Mouse (Mus musculus): ENCODE results near the gene Rasal2.

Gene Rasal2

DNA sequence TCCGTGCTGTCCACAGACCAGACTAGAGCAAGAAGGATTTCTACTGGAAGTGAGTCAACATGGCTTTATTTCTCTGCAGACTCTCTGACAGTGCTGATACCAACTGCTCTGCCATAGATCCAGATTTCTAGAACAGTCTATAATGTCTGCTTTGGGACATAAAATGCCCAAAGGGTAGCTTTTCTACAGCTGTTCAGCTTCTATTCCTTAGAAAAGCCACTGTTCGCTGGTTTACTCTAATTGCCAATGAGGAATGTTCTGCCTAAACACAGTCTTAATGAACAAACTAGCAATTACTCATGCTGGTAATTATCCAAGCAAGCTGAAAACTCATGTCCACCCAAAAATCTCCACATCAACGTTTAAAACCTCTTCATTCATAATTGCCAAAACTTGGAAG lies 77.6 kb downstream of the Rasal2 start:
- DNase-seq (ENCODE audit: low spot score), result no peak

DNA sequence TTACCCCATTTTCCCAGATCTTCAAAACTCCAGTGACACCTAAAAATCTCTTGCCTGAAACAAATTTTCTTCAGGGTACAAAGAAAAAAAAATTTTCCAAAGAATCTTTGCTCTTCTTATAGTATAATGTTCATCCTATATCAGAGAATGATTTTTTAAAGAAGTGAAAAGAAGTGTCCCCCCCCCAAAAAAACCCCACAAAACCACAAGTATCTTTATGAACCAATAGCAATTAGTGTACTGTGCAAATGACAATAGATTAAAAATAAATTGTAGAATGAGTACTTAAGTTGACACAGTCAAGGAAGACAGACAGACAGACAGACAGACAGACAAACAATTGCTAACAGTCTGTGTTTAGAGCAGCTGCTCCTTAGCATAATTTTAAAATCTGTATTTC lies 84.3 kb downstream of the Rasal2 start:
- no peak for DNase-seq (ENCODE audit: low spot score)

DNA sequence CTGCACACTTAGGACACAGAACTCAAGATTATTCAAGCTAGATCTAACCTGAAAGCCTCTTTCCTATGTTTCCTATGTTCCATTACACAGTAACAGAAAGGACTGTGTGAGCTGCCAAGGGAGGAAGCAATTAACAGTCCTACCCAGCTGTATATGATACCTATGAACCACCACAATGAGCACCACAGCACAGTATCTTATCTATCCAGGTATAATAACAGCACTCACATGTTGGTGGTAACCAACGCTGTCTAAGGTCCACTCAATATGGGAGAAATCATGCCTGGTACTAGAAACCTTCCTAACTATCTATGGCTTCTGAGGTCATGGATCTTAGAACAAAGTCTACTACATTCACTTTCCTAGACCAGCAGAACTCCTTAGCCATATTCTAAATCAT lies 89.3 kb downstream of the Rasal2 start:
- no peak for DNase-seq (ENCODE audit: low spot score)

DNA sequence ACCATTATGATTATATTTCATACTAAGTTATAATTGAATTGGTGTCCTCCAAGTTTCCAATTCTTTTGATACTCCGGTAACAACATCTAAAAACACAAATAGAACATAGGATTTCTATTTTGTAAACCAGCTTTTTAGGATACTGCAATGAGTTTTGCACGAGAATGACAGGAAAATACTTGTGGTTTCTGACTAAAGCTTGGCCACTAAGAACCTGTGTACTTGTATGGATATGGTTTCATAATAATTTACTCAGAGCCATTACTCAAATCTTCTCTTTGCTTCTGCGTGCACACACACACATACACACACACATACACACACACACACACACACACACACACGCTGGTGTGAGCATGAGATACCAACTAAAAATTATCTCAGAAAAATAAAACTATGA lies 93.5 kb downstream of the Rasal2 start:
- no peak for DNase-seq (ENCODE audit: low spot score)

DNA sequence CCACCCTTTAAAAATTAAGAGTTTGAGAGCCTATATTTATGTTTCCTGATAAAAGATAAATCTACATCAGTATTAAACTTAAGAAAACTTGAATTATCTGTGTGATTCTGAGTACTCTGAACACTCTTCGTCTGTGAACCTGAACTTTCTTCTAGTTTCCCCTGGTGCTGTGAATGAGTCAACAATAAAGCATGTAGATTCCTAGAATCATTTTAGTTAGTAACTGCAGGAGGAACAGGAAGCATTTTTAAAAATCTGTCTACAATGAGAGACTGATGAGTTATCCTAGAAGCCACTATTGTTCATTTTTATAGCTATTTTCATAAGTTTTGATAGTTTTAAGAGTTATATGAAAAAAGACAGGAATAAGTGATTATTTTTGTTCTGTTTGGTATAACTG lies 111.1 kb downstream of the Rasal2 start:
- no peak for DNase-seq (ENCODE audit: low spot score)

DNA sequence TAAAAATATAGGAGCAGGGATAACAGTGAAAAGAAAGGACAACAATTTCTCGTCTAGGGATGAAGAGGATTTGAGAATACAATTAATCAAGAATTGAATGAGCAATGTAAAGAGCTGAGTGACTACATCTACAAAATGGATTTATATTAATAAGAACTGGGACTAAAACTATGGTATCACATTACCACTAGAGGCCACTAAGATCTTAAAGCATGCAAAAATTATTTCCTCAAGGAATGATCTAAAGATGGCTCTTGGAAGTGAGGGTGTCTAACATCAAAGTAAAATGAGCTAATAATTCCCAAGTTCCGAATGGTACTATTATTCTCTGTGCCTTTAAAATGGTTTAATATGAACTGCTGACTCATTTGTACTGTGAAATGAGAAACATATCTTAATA lies 112.8 kb downstream of the Rasal2 start:
- DNase-seq (ENCODE audit: low spot score), result no peak

DNA sequence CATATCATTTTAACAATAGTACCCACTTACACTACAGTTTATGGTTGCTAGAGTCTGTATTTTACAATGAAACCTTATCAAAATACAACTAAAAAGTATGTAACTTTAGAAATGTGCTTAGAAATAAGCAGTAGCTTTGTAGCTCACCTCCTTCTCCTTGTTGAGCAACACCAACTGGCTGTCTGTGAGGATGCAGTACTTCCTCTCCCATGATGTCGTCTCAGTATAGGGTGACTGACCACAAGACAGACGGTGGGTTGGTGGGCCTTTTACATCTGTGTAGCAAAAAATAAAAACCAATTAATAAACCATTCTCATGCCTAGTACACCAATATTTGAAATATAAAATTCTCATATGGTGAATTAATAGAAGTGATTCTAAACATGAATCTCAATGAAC lies 113.4 kb downstream of the Rasal2 start:
- DNase-seq (ENCODE audit: low spot score), result no peak

DNA sequence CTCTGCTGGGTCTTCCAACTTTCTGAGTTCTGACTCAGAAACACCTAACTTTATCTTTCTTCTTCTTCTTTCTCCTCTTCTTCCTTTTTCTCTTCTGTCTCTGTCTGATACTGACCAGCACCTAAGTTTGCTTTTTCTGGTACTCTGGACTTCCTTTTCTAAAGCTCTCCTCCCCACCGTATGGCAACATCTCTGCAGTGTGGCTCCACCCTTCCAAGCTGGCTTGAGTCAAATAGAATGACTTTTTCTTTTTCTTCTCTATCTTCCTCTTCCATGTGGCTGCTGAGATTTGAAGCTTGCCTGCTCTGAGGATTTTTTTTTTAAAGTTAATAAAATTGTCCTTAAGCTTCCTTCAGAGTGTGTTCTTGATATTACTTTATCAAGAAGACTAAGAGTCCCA lies 115.3 kb downstream of the Rasal2 start:
- DNase-seq (ENCODE audit: low spot score), result no peak

DNA sequence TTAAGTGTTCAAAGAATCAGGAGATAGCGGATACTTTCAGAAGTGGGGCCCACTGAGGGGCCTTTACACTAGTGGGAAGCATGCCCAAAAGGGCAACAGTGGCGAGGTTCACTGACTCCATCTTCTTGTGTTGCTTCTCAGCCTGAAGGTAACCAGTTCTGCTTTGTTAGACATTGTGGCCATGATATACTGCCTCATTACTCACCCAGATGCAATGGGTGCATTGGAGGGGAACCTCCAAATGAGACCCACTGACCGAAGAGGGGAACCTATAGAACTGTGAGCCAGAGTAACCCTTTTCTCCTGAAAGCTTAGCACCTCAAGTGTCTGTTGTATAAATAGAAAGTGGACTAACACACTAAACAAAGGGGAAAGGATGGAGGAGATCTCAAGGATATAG lies 116.5 kb downstream of the Rasal2 start:
- DNase-seq (ENCODE audit: low spot score), result no peak

DNA sequence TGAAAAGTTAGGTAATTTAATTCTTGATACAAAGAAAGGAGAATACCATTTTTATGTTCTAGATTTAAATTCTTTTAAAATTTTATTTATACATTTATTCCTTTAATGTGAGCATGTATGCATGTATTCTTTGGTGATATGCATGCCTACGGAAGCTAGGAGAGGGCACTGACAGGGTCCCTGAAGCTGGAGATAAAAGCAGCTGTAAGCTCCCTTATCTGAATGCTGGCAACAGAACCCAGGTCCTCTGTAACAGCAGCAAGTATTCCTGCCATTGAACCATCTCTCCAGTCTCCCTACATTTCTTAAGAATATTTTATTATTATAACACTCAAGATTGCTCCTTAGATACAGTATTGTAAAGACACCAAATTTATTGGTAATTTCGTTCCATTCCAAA lies 122.2 kb downstream of the Rasal2 start:
- no peak for DNase-seq (ENCODE audit: low spot score)

DNA sequence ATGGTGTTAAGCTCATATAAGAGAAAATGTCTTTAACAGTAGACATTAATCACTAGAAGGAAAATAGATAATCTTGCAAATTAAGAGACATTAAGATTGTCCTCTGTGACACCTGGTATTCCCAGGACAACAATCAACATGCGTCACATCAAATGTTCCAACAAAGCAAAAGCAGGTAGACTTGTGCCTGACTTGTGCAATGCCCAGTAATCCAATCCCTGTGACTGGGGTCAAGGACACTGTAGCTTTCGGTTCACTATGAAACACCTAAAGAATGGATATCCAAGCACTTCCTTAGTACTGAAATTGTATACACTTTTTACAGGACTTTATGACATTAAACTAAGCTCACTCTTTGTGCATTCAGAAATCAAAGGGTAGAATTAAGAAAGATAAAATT lies 123.1 kb downstream of the Rasal2 start:
- DNase-seq (ENCODE audit: low spot score), result no peak

DNA sequence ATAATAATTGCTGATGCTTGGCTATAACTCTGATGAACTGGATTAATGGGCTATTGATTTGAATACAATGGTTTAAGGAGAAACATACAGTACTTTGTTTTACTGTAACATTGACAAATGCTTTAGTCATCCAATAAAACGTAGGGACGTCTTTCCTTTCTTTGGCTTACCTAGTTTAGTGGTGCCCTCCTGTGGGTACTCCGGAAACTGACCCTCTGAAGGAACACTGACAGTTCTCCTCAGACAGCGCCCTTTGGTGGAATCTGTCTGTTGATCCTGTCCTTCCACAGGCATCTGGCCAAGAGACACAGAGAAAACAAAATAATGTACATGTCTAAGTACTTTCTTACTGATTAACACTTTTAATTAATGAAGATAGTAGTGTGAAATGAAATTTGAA lies 125.8 kb downstream of the Rasal2 start:
- no peak for DNase-seq (ENCODE audit: low spot score)

DNA sequence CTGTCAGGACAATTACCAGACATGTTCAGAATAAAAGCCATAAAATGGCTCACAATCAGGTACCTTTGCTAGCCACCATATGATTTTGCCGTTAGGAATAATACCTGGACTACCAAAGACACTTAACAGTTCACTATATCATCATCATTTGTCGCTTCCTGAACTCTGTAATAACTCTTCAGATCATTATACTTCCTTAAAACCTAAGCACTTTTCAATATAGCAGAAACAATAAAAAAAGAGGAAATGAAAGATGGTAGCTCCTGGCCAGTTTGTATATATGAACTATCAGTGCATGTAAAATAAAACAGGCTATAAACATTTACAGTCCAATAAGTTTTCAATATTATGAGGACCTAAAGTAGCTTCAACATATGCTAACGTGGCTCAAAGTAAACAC lies 127.0 kb downstream of the Rasal2 start:
- DNase-seq (ENCODE audit: low spot score), result no peak

DNA sequence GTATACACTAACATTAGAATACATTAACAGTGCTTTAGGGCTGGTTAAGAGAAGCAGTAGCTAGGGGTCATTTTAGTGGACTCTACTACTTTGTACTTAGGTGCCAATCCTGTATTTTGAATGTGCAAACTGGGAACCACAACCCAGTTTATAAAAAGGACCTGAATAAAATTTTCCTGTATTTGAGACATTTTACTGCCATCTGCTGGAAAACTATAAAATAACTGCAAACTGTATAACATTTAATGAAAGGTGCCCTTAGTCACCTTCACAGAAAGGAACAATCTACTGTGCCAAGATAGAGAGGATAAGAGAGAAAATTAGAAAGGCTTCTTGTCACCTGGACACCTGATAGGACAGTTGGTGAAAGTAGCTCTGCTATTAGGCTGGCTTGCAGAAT lies 131.6 kb downstream of the Rasal2 start:
- DNase-seq (ENCODE audit: low spot score), result no peak

DNA sequence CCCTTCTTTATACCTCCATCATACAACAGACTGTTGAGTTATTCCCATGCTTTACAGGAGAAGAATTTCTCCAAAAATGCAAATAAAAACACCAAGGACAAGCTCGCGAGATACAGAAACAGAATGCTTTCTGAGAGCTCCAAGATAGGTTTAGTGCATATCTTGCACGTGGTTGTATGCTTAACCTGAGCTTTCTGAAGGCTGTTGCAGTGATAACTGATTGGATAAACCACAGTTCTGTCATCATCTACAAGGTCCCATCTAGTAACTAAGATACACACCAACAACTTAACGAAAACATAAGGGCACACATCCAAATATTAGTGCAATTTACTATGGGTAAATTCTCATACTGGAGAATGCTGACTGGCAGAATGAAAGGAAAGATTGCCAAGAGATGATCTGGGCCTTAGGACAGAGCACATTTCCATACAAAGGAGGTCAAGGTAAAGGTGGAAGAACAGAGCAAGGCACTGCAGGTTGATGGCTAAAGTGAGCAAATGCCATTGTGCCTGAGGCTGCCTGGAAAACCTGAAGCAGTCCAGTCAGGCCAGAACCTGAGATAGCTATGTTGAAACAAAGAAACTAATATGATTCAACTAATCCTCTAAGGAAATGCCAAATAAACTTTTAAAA lies 136.6 kb downstream of the Rasal2 start:
- no peak for DNase-seq (ENCODE audit: low spot score)

DNA sequence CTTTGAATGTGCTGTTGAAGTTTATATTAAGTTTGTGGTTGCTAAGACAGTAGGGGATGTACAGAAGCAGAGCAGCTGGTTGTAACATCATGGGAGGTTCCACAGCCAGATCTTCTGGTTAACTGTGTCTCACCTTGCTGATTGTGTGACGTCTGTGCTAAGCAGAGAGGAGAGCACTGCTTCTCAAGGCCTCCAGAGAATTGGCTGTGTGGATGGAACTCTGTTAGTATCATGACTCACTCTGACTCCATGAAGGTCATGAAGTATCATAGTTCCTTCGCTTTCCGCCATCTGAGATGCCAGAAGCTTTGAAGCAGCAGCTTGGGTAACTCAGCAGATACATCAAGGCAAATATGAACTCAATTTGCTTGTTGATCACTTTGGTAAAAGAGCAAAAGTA lies 144.5 kb downstream of the Rasal2 start:
- DNase-seq (ENCODE audit: low spot score), result no peak

DNA sequence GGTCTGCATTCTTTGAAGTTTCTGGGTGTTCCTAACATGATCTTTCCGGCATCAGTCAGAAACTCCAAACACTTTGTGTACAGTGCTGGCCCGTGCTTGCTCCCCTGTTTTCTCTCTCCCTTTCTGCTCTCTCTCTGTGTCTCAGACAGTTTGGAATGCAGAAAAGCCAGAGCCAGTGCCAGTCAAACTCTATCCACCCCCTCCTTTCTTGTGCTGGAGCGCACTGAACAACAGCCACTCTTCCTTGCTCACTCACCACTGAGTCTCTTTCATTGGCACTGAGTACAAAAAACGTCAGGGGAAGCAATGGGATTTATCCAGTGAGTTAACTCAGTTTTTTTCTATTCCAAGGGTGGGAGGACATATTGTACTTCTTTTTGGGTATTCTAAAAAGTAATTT lies 155.8 kb downstream of the Rasal2 start:
- DNase-seq (ENCODE audit: low spot score), result peak; percentile 6

DNA sequence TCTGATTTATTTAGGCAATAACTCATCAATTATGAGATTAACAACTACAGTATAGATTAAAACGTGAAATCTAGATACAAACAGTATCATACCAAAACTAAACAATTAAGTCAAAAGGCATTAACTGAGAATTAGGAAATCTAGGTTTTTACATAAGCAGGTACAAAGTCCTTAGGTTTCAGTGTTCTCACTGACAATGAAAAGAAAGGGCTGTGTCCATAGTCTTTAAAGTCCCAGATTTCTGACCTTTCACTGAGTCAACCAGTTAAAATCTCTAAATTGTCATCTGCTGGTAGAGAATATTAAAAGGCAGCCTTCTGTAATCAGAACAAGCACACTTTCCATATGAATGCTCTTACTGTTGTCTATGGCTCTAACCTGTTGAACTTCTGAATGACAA lies 156.6 kb downstream of the Rasal2 start:
- no peak for DNase-seq (ENCODE audit: low spot score)

DNA sequence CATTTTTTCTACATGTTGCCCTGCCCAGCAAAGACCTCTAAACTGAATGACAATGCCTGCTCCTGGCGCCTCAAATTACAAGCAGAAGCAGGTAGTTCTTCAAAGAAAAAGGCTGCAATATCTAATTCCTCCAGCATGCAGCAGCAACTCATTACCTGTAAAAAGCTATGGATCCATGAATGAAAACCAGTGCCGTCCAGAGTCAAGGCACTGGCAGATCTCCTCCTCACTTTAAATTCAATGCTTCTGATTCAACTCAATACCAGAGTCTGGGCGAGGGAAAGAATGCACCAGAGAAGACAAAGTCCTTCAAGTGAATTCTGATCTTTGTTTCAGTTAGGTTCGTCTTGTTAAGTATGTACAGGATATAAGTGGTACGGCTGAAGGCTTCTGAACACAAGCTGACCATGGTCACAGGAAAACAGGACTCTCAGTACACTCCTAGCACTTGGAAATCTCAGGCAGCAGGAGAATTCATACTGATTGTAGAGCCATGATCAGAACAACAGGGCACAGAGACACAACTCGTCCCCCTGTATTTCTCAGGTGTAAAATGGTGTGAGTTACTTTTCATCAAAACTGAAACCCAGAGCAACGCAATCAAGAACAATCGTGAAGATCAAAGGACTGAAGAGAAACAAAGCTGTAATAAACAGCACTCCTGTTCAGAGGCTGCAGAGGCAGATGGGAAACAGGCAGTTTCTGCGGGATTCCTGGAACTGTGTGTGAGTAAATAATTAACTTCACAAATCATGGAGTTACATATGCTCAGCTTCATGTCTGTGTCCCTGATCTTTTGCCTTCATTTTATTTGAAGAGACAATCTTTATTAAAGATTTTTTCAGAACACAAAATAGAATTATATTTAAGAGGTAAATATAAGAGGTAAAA lies 158.6 kb downstream of the Rasal2 start:
- no peak for DNase-seq (ENCODE audit: low spot score)

DNA sequence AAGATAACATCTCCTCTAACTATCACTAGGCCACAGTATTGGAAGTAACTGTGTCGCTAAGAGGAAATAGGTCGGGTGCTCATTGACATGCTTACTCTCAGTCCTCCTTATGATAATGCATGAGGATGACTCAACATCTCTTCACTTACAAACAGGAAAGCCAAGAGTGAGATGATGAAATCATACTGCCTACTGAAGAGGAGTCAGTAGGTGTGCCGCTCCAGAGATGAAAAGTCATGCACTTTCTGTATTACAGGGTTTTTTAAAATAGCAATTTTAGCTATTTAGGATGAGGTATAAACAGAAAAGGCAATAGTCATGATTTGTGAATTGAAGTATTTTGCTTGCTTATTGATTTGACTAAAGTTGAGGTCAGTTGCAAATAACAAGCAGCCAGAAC lies 164.3 kb downstream of the Rasal2 start:
- DNase-seq (ENCODE audit: low spot score), result no peak

DNA sequence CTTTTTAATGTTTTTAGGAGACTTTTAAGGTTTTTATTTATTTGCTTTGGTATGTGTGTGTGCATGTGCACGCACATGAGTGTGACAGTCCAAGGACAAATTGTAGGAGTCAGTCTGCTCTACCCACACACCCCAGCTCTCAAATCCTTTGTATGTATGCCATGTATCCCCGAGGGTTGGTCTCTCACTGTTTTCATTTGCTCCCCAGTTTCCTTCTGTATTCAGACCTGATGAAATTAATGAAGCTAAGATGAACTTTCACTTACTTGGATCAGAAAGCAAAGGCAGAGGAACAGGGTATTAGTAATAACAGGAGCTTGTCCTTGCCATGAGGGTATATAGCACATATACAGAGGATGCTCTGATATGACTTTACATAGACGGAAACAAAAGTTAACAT lies 165.1 kb downstream of the Rasal2 start:
- DNase-seq (ENCODE audit: low spot score), result no peak

DNA sequence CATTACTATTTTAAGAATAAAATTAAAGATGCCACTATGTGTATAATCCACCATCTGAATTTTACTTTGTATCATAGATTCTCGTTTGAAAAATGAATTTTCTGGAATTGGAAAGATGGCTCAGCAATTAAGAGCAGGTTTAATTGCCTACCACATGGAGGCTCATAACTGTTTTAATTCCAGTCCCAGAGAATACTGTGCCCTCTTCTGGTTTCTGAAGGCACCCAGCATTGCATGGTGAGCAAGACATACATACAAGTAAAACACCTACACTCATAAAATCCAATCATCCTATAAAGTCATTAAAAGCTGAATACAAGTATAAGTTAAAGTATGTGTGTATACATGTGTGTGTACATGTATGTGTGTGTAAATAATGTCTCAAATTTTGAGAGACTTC lies 165.6 kb downstream of the Rasal2 start:
- DNase-seq (ENCODE audit: low spot score), result no peak

DNA sequence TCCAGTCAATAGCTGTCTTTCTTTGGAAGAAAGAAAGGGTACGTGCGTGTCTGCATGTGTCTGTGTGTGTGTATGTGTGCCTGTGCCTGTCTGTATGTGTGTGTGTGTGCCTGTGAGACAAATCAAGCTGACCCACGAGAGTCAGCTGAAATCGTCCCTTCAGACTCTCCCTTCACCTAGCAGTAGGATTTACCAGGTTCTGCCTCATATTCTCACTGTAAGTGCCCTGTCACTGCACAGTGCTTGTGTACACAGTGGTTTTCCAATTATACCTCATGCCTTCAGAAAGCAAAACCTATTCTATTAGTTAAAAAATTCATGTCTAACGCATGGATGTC lies 168.0 kb downstream of the Rasal2 start:
- DNase-seq (ENCODE audit: low spot score), result no peak

Data from testis, postnatal 14 days (tissue).